Mouse (Mus musculus): ENCODE results near the gene Maged1.
"Not testable (repeated sequence)": the region's sequence is repeated elsewhere in the genome, so short reads cannot be mapped to it uniquely, and the experiment has no call there.

The Maged1 gene

DNA sequence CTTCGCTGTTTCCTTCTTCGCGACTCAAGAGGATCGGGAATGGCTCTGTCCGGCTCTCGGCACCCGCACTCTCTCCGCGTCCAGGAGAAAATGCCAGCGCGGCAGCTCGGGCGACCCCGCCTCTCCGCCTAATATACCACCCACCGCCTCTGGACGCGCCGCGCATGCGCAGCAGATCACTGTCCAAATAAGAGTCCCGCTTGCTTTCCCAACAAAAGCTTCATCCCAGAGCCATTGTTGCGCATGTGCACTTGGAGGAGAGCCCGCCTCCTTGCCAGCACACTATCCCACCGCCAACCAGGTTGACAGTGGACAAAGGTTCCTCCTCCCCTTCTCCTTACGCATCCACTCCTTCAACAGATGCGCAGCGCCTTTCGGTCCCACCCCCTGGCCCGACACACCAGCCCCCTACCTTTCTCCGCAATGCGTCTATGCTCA is at the start of gene Maged1:
TSS of gene Maged1 (minus strand) at position 226 of the 438 bp plus-strand sequence.
- in situ Hi-C loops (cut with MboI) = no loop called here

DNA sequence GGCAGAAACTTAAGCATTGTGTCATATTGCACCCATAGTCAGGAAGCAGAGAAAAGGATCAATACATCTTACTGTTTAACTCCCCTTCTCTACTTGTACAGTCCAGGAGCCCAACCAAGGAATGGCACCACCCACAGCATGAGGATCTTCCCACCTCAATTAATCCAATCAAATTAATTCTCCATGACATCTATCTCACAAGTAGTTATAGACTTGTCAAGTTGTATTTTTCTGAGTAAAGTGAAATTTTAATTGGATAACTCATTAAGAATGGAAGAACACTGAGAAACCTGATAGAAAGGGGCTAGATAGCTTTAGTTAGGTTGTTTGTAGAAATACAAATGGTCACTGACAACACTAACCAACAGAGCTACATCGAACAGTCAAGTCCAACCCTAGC is 38.3 kb upstream of the Maged1 start:
- in situ Hi-C loops (cut with MboI) = no loop called here

- in situ Hi-C loops (cut with MboI) = no loop called here
These were observed 22.8 kb upstream of the Maged1 start for GRCm38 (mm10) chrX:94564694-94565093.

GRCm38 (mm10) chrX:94562392-94562791 is 20.4 kb upstream of the Maged1 start:
- in situ Hi-C loops (cut with MboI) = no loop called here

DNA sequence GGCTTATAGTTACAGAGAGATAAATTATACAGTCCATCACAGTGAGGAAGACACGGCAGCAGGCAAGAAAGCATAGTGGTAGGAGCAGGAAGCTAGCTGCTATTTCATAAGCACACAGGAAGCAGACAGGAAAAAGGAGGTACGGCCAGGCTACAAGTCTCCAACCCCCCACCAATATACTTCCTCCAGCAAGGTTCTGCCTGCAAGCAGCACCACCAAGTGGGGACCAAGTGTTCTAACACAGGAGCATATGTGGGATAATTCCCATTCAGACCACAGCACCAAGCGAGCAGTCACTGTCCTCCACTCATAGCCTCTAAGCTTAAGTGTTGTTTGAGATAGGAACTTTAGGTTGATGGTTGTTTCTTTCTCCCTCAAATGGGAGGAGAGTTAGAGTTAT is 6.3 kb upstream of the Maged1 start:
- in situ Hi-C loops (cut with MboI) = no loop called here

DNA sequence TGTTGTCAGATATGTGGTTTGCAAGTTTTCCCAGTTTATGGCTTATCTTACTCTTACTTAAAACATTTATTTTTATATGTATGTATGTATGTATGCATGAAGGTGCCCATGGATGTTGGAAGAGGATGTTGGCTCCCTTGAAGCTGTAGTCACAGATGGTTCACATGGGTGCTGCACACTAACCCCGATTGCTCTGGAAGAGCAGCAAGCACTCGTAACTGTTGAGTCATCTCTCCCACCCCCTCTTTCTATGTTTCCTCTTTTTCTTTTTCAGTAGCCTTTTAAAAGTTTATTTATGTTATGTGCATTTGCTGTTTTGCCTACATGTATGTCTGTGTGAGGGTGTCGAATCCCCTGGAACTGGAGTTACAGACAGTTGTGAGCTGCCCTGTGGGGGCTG is 4.0 kb upstream of the Maged1 start:
- in situ Hi-C loops (cut with MboI) = no loop called here

DNA sequence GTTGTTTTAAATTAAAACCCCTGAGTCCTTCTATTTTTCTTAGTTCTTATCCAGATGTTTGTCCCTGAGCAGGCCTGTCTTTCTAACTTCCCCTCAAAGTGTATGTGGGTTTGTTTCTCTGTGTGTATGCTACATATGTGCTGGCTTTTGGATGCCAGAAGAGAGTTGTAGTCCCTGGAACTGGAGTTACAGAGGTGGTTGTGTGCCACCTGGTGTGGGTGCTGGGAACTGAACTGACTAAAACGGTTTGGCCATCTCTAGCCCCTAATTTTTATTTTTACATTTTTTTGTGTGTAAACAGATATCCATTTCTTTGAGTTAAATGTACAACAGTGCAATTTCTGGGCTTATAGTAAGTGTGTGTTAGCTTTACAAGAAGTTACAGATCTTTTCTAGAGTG is 3.0 kb upstream of the Maged1 start:
- in situ Hi-C loops (cut with MboI) = no loop called here

DNA sequence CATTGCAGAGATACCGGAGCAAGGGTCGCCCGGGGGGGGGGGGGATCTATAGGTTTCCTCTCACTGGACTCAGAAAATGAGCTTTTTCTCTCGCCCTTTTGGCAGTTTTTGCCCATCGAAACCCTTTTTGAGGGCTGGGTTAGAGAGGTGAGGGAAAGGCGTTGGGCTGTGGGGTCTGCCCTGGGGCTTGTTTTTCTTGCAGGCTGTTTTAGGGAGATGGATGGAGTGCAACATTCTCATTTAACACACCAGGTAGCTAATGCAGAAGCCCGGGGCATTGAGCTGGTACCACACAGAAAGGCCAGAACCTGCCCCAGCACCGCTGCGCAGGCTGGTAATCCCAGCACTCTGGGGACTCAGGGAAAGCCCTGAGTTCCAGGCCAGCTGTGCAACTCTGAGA is 593 bp upstream of the Maged1 start:
- in situ Hi-C loops (cut with MboI) = no loop called here

DNA sequence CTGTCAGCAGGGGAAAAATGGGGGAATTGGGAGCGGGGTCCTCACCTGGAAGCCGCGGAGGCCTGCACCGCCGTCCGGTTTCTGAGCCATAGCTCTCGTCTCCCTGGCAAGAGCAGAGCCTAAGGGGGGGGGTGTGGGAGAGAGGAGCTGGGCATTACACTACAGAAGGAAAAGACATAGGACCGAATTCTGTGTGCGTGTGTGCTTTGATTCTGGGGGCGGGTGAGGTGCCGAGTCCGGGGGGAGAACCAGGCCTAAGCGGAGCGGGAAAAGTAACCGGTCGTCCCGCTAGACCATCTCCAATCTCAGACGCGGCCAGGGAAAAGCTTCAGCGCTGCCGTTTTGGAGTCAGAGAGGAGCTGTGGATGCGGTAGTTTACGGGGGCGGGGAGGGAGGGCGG is 737 bp downstream of the Maged1 start:
- in situ Hi-C loops (cut with MboI) = no loop called here

DNA sequence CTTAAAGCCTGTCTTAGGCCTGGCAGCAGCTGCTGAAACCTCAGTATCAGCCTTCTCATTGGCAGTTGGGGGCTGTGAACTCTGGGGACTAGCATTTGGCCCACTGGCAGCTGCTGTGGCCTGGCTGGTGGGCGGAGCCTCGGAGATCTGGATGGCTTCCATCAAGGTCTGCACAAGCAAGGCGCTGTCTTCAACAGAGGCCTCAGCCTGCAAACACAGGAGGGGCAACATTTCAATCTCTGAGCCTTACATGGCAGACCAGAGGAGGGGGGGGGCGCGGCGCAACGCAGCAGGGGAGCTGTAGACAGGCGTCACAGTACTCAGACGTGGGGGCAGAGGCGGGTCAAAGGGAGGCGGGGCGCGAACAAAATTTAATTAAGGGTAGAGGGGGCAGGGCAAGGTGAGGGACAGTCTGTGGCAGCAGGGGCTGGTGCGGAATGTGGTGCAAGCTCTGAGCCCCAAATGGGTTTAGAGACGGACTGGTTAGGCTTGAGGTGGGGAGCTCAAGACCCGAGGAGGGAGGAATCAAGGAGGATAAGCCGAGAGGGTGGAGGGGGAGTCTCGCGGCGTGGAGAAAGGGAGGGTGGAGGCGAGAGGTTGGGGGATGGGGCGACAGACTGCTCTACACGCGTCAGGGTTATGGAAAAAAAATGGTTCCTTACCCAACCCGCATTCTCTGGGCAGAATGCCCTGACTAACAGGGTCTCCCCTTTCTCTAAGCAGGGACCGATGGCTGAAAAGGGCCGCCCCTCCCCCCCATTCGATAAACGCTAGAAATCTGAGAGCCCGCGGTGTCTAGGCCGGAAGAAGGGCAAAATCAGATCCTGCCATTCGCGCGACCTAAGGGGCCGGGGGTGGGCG is 1.4 kb downstream of the Maged1 start:
- in situ Hi-C loops (cut with MboI) = no loop called here

- in situ Hi-C loops (cut with MboI) = no loop called here
These were observed 7.6 kb downstream of the Maged1 start for GRCm38 (mm10) chrX:94534346-94534745.

DNA sequence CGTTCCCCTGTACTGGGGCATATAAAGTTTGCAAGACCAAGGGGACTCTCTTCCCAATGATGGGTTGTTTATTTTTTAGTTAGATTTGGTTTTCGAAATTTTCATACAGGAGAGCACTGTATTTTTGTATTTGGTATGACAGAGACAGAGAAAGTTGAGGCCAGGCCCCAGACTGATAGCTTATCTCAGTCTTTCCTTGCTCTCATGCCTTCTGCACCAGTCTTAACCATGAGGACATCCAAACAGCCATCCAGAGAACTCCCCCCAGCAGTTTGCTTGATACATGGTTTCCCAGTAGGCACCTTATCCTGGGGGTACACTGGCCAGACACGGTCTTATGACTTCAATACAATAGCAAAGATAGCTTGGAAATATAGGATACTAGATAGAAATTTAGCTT is 11.6 kb downstream of the Maged1 start:
- in situ Hi-C loops (cut with MboI) = no loop called here

GRCm38 (mm10) chrX:94522166-94522565 is 19.8 kb downstream of the Maged1 start:
- in situ Hi-C loops (cut with MboI) = no loop called here

GRCm38 (mm10) chrX:94508442-94508819 is 33.5 kb downstream of the Maged1 start:
- in situ Hi-C loops (cut with MboI) = no loop called here

GRCm38 (mm10) chrX:94507698-94508441 is 34.1 kb downstream of the Maged1 start:
- in situ Hi-C loops (cut with MboI) = not testable (repeated sequence)

GRCm38 (mm10) chrX:94486001-94486792 is 55.7 kb downstream of the Maged1 start:
- in situ Hi-C loops (cut with MboI) = no loop called here
